Mouse (Mus musculus): ENCODE results near the gene Zfp362. TPM values are rescaled to one million over a fixed set of nuclear protein-coding genes. Genes with fewer than 3 reads are reported as not detected.

Gene Zfp362
- polyA plus RNA-seq, 1 experiment = 11.7 TPM

DNA sequence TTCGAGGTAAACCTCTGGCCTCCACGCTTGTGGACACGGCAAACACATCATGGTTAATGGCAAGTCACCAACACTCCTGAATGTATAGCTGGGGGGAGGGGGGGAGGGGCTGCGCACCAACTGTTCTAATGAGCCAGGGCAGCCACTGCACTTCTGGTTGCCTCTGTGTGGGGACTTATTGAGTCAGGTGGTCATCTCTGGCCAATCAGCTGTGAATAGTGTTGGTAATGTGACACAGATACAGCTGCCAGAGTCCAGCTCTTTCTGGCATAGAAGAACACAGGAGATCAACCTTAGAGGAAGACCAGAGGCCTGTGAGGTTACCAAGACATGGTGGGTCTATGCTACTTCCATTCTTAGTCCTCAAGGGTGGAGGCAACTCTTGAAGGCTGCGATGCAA is 35.1 kb downstream of the Zfp362 start:
- 54% methylated on average over 5 of the region's 5 CpGs for WGBS
- DNase-seq (ENCODE audit: low read depth, low spot score) = no peak

- DNase-seq (ENCODE audit: low read depth, low spot score) = no peak
- WGBS = 67% methylated on average over 13 of the region's 13 CpGs
Measured at GRCm38 (mm10) chr4:128769569-128770355, 36.1 kb downstream of the Zfp362 start.

GRCm38 (mm10) chr4:128768120-128768519 is 37.7 kb downstream of the Zfp362 start:
- 63% methylated on average over 13 of the region's 13 CpGs for WGBS
- DNase-seq (ENCODE audit: low read depth, low spot score) = no peak

GRCm38 (mm10) chr4:128766929-128767328 is 38.9 kb downstream of the Zfp362 start:
- WGBS = 84% methylated on average over 20 of the region's 20 CpGs
- DNase-seq (ENCODE audit: low read depth, low spot score) = no peak

GRCm38 (mm10) chr4:128760029-128760428 is 45.8 kb downstream of the Zfp362 start:
- DNase-seq (ENCODE audit: low read depth, low spot score) = no peak
- 89% methylated on average over 6 of the region's 6 CpGs for WGBS

GRCm38 (mm10) chr4:128759214-128759613 is 46.6 kb downstream of the Zfp362 start:
- DNase-seq (ENCODE audit: low read depth, low spot score) = no peak
- 71% methylated on average over 5 of the region's 5 CpGs for WGBS

DNA sequence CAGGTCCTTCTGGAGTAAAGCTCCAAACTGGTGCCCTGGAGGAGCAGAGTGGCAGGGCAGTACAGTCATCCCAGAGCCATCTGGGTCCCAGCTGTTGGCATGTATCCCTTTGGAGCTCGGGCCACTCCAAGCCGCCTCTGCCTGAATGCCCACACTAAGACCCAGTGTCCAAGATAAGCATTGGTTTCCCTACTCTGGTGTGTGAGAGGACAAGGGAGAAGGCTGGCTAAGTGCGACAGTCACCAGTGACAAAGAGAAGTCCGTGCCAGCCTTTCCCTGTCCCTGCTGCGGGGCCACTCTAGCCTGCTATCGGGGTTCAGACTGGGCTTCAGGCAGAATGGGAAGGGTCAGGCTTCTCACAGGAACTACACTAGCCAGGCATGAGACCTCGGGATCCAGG is 49.9 kb downstream of the Zfp362 start:
- no peak for DNase-seq (ENCODE audit: low read depth, low spot score)
- WGBS = 67% methylated on average over 7 of the region's 7 CpGs

- WGBS = 63% methylated on average over 3 of the region's 3 CpGs
- no peak for DNase-seq (ENCODE audit: low read depth, low spot score)
Measured at GRCm38 (mm10) chr4:128755064-128755463, 50.8 kb downstream of the Zfp362 start, which contains the start of gene A3galt2. Gene A3galt2 (plus strand): TSS chr4:128755364.

- 93% methylated on average over 7 of the region's 7 CpGs for WGBS
- no peak for DNase-seq (ENCODE audit: low read depth, low spot score)
Measured at GRCm38 (mm10) chr4:128753571-128753970, 52.3 kb downstream of the Zfp362 start.

GRCm38 (mm10) chr4:128752031-128752757 is 53.7 kb downstream of the Zfp362 start:
- 84% methylated on average over 13 of the region's 13 CpGs for WGBS
- no peak for DNase-seq (ENCODE audit: low read depth, low spot score)

DNA sequence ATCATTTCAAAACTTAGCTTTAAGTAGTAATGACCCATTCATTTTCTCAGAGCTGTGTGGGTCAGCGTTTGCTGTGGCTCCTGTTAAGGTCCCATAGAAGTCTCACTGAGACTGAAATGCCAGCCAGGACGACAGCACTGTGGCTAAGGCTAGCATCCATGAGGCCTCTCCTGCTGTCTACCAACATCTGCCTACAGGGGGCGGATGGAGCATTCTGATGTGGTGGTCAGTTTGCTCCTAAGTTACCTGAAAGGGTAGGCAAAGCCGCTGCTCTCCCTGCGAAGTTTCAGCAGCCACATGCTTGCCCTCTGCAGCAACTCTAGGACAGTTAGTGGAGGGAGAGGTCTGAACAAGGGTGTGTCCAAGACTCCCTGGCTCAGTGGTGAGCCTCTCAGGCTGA is 54.8 kb downstream of the Zfp362 start:
- 78% methylated on average over 5 of the region's 5 CpGs for WGBS
- no peak for DNase-seq (ENCODE audit: low read depth, low spot score)

DNA sequence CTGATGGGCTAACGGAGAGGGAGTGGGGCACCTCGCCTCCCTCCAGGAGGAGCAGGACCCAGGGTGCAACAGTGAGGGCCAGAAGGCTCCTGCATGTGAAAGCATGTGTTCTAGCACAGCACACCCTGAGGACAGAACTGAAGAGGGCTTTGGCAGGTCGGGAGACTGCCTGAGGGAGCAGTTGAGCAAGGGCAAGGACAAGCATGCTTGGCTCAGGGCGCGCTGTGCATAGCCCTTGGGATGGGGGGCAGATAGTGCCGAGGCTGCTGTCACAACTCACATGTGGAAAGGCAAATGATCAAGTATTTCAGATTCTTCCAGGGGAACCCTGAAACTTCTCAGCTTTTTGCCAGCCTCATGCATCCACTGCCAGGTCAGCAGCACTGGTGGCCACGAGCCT is 57.5 kb downstream of the Zfp362 start:
- DNase-seq (ENCODE audit: low read depth, low spot score) = no peak
- WGBS = 91% methylated on average over 7 of the region's 7 CpGs

DNA sequence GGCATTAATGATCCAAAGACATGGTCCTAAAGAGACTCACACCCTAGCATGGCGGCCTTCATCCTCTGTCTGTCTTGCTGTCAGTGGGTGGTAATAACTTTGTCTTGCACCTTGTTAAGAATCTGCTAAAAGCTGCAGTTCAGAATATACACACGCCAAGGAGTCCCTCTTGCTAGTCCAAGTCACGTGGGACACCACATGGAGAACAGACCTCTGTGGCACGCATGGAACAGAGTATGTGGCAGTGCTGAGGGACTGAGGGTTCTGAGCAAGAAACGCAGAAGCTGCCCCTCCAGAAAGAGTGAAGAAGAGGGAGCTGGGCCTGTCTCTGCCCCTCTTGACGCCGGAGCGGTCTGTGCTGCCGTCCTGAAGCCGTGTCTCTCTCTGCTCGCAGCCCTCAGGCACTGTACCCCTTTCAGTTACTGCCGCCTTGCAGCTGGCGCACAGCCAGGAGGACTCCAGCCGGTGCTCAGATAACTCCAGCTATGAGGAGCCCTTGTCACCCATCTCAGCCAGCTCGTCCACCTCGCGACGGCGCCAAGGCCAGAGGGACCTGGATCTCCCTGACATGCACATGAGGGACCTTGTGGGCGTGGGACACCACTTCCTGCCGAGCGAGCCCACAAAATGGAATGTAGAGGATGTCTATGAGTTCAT is 58.1 kb downstream of the Zfp362 start:
- 83% methylated on average over 22 of the region's 22 CpGs for WGBS
- no peak for DNase-seq (ENCODE audit: low read depth, low spot score)

- DNase-seq (ENCODE audit: low read depth, low spot score) = no peak
- WGBS = 86% methylated on average over 8 of the region's 8 CpGs
Measured at GRCm38 (mm10) chr4:128745160-128745559, 60.7 kb downstream of the Zfp362 start.

- WGBS = 74% methylated on average over 12 of the region's 12 CpGs
- DNase-seq (ENCODE audit: low read depth, low spot score) = no peak
Measured at GRCm38 (mm10) chr4:128743031-128743626, 62.7 kb downstream of the Zfp362 start.

DNA sequence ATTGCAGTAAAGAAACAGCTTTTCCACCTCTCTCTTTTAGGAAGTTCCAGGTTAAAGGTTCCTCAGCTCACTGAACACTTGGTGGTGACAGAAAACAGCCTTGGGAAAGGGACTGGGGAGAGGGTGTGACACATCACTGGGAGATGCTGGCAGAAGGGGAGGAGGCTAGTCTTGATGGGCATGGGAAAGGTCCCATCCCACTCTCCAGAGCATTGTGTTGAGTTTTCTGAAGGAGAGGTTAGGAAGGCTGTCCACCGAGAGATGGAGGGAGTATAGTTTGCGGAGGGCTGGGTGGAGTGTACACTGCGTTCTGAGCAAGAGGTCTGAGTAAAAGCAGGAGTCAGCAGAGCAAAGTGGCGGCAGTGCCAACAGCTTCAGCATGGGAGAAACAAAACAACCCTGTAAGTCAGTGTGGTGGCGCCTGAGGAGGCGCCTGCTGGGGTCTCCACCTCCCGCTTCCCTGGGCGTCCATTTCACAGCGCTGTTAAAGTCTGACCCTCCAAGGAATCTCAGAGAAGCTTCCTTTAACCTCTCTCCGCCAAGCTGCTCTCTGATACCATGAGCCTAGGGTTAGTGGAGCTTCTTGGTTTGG is 63.4 kb downstream of the Zfp362 start:
- DNase-seq (ENCODE audit: low read depth, low spot score) = no peak
- 80% methylated on average over 10 of the region's 10 CpGs for WGBS

DNA sequence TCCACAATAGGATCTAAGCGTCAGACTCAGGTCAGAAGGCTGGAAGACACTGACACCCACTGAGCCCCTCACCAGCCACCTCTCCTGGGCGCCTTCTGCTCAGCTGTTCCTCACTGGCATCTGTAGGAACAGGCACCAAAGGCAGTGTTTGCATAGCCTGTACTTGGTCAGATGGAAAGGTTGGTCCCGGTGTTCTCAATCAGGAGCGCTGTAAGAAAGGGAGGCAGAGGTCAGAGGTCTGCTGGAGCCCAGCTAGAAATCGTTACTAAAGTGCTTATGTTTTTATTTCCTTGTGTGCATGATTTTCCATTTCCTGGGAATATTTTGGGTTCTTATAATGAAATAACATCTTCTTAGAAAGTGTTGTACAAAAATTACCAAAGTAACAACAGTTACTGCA is 63.9 kb downstream of the Zfp362 start:
- 62% methylated on average over 5 of the region's 5 CpGs for WGBS
- DNase-seq (ENCODE audit: low read depth, low spot score) = no peak

- no peak for DNase-seq (ENCODE audit: low read depth, low spot score)
- WGBS = 13% methylated on average over 1 of the region's 1 CpGs
Measured at GRCm38 (mm10) chr4:128740878-128741277, 65.0 kb downstream of the Zfp362 start.

DNA sequence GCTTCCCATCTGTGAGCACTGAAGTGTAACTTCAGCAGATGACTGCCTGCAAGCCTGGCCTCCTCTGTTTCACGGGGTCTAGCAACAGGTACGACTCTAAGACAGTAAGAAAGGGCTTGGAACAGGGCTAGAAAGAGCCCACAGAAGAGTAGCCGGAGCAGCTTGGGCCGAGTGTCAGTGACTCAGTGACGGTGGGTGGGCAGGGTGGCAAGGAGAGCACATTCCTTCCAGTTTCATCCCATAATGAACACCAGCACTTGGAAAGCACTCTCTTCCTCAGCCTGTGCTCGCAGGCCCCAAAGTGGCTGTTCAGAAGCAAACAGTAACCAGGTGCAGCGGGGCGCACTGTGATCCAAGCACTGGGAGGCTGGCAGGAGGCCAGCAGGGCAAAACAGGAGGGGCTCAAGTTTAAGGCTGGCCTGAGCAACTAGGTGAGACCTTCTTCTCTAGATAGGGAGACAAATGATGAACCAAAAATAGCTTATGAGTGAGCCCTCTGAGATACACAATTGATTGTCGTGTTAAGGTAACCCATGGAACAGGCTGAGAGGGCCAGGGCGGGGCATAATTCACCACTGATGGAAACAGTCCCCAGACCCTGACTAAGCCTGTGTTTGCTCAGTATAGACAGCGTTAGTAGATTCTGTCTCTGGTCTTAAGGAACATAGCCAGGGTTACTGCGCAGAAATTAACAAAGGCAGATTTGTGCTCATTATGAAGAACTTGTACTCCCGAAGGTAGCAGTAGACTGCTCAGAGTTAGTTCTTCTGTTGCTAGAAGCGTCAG is 67.8 kb downstream of the Zfp362 start:
- 50% methylated on average over 14 of the region's 14 CpGs for WGBS
- DNase-seq (ENCODE audit: low read depth, low spot score) = no peak

All from large intestine, adult 2 months (tissue).